Mouse (Mus musculus): ENCODE results near the gene Pdzph1.

The Pdzph1 gene

DNA sequence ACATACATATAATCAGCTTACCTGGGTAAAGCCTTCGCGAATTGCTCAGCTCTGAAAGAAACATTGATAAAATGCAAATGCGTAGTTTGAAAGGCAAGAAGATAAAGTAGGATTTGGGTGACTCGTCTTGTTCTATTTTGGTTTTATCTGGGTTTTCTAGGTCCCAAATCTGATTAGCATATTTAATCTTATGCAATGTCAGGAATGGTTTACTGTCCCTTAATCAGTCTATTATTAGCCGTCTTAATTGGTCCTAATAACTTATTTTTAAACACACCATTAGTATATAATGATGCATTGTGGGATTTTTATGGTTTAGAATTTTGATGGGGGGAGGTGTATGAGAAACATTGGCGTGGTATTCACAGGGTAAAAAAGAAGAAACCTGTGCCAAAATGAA lies at the start of gene Pdzph1:
TSS of gene Pdzph1 (minus strand) at position 101 of the 400 bp plus-strand sequence.
- no peak for DNase-seq (ENCODE audit: low read depth, low spot score)

DNA sequence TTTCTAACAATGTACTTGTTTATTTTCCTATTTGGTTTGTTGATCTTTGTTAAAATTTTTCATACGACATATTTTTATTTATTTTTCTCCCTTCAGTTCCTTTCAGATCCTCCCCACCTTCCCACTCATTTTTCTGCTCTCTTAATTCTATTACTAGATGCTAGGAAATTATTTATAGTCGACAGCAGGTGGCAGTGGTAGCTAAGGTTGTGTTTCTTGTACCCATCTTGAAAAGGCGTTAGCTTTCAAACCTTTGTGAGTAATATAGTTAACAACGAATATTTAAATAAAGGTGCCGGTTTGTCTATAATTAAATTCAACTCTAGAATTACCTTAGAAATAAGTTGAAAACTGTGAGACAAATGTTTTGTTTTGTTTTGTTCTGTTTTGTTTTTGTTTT lies 48.6 kb upstream of the Pdzph1 start:
- DNase-seq (ENCODE audit: low read depth, low spot score), result no peak

DNA sequence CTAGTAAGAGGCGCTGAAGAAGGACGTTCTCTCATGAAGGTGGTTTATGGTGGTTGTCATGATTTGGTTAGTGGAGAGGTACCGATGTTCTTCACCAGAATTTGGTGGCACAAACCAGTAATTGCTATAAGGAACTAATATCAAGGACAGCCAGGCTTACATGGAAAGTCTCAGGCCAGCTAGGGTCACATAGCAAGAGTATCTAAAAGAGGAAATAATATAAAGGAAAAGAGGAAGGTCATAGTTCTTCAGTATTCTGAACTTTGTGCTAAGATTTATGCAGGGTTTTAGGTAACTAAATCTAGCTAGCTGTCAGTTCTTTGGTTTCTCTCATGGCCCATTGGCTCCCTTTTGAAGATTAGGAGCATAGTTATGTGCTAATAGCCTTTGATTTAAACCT lies 42.3 kb upstream of the Pdzph1 start:
- no peak for DNase-seq (ENCODE audit: low read depth, low spot score)

DNA sequence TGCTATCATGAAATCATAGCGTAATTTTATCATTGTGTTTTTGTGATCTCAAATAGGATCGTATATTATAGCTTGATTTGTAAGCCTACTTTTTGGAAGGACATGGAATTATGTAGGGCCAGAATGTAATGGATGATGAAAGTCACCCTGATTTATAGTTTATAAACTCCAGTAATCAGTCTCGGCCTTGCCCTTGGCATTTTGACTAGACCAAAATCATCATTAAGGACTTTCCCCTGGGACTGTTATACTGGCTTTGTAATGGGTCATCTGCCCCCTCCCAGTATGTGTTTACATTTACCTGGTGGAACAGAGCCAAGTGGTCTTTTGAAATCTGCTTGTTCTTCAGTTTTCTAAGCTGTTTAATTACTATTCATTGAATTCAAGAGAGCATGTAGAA lies 35.2 kb upstream of the Pdzph1 start:
- DNase-seq (ENCODE audit: low read depth, low spot score), result no peak

DNA sequence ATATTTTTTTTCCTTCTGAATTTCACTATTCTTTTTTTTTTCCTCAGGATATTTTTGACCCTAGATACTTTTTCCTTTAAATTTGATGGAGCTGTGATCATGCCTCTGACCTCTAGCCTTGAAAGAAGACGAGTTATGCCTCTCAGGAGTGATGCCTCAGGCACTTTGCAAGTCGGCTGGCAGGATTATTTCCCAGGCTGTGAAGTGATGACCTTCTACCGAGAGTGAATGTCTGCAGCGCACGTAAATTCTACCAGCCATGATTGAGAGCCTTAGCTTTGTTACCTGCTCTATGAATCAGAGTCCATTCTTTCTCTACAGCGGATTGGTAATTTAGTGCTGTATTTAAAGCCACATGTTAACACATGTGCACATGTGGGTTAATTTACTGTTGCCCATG lies 33.3 kb upstream of the Pdzph1 start:
- DNase-seq (ENCODE audit: low read depth, low spot score), result no peak

DNA sequence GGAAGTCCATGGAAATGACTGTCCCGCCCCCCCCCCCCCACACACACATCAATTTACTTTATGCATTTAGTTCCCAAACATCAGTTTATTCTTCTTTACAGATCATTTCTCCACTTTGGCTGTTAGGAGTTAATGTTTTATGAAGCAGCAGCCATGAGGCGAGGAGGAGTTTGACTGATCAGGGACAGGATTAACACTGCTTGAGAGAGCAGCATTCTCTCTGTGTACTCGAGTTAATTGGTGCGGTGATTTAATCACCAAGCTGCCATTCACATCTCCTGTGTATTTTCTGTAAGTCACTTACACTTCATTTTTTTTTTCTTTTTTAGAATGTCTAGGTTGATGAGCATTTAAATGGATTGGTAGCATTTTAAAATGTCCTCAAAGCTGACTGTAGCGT lies 32.8 kb upstream of the Pdzph1 start:
- no peak for DNase-seq (ENCODE audit: low read depth, low spot score)

DNA sequence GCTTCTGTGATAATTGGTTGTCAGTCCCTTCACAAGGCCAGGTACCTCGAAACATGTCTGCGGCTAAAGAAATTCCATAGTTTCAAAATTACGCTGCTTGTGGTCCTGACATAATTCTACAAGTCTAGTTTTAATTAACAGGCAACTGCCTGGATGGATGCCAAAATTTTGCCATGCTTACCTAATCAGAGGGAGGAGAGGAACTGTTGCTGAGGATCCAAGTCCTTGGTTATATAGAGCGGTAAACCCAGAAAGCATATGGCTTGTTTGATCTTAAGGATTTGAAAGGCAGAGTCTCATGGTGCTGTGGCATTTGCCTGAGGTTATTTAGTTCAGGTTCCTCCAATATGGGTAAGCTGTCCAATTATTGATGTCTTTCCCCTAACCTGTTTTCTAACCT lies 27.5 kb upstream of the Pdzph1 start:
- DNase-seq (ENCODE audit: low read depth, low spot score), result no peak

DNA sequence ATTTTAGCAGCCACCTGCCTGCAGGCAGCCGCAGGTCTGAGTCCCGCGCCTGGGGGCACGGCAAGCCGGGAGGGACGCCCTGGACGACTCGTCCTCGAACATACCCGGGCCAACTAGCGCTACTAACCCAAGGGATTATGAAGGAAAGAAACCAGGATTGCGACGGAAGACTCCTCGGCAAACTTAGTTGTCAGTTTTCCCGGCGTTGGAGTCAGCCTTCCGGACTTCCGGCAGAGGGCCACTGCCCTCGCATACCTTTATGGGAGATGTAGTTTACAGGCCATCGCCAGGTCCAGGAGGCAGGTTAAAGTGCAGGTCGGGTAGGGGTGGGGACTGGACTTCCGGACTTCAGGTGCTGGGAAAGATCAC lies 21.9 kb upstream of the Pdzph1 start, which contains the start of gene Nudt12:
TSS of gene Nudt12 (minus strand) at position 282 of the 369 bp plus-strand sequence.
- no peak for DNase-seq (ENCODE audit: low read depth, low spot score)

DNA sequence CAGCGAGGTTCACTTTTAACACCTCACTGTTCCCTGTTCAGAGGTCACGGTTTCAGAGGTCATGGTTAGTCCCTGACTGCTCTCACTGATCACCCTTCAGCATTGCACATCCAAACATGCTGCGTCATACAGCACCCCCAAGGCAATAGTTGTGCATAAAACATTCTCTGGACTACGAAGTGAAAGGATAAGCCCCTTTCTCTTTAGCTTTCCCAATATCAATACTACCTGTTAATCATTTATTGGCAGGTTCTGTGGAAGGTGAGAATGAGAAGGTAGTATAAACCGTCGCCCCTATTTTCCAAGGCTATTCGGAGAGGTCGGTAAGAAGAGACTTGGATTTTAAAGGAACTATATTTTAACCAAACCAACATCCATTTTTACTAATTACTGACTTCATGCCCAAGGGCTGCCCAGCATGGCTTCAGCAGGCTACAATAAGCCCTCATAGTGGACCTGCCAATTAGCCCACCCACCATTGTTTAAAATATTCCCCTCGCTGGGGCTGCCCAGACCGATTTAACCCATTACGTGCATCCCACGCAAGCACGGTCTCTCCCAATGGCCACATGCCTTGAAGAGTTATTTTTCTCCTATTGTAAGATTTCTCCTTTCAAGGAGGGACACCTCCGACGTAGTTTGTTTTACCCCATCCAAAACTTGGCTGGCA lies 21.4 kb upstream of the Pdzph1 start:
- DNase-seq (ENCODE audit: low read depth, low spot score), result no peak

DNA sequence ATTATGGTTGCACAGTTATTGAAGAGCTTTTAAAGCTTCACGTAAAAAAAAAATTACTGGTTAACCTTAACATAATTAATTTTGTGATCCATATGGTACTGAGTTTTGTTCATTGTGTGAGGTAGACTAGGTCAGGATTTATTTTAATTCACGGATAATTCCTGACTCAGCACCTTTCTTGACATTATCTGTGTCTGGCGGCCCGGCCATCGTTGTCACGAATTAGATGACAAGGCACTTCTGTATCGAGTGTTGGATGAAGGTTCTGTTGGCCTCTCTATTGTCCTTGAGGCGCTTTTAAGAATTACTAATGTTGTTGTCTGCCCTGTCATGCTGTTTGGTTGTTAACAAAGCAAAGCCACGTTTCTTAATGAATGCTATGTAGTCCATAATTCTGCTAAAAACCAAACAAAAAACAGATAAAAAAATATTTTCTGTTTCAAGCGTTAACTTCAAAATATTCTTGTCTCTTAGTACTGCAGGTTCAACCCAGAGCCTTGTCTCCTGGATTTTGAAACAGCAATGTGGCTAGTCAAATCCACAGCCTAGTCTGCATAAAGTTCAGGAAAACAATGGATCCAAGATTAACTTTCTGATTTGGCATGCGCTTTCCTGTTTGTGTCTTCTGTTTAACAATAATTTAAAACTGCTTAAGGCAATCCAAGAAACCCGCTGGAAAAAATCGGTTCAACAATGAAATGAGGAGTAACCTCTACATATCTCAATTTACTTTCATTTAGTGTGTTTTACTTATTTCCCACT lies 20.6 kb upstream of the Pdzph1 start:
- no peak for DNase-seq (ENCODE audit: low read depth, low spot score)

DNA sequence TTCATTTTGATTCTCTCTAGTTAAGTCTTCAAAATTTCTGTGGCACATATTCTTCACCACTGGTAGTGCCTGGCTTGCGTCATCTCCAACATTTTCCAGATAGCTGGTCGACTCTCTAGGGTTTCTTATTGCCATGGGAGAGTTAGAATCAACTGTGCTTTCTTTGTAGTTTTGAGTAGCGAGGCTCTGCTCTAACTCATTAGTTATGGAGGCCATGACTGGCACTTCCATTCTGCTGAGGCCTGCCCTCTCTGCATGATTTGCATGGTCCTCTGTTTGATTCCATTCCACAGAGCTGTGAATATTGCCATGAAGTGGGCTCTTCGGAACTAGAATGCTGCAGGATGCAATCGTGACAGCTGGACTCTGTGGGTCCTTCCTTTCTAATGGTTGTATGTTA lies 17.9 kb downstream of the Pdzph1 start:
- no peak for DNase-seq (ENCODE audit: low read depth, low spot score)

DNA sequence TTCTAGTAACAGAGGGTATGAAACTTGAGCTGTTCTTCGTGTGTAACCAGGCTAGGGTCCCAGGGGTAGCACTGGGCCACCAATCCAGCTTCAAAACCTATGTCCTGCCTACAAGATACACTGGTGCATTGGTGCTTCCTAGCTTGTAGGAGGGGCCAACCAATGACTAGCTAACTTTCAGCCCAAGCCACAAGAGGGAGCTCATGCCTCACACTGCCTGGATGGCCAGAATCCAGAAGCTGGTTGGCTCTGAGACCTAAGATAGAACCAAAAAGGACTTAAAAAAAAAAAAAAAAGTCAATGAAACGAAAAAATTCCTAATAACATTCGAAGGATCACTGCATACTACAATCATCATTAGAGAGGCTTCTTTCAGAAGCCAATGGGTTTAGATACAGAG lies 31.3 kb downstream of the Pdzph1 start:
- peak; percentile 1 for DNase-seq (ENCODE audit: low read depth, low spot score)

DNA sequence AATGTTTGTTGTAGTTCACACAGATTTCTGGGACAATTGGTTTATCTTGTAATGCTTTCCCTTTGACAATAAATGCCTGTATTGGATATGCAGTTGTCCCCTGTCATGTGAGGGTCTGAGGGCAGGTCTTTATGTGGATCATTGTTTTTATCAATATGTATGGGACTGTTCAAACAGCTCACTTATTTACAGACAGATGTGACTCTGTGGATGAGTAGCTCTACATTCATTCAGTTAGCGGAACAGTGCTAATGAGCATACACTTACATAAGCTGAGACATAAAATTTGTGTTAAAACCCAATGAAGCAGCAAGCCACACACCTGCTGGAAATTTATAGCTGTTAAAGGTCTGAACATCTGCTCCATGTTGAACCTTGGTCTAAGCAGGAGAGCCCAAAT lies 34.1 kb downstream of the Pdzph1 start:
- DNase-seq (ENCODE audit: low read depth, low spot score), result no peak

DNA sequence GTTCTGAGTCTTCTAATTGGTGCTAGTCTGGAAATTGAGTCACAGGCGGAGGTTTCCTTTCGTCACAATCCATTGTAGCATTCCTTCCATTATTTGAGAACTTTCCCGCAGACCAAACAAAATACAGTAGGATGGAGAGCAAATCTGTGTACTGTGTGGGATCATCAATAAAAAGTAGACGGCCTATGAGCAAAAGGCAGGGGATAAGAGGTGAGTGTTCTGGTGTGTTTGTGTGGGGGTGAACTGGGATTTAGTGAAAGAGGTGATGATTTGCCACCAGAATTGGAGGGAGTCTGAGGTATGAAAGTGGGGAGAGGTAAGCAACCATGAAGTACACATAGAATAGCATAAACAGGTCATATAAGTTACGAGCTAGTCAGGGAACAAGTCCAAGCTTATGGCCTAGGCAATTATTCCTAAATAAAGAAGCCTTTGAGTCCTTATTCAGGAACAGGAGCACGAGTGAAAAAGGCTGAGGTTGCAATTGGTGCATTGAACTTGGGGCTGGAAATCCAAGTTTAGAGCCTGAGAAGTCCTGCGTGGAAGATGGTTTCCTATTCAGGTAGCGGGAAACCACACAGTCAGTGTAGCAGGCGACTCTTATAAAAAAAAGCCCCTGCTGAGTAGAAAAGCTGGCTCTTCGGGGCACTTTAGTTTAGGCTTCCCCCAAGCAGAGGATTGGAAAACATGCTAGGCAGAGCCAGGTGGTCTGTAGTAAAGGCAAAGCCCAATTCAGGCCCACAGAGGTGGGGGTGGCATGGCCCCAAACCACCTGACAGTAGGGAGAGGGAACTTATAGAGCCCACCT lies 48.0 kb downstream of the Pdzph1 start:
- no peak for DNase-seq (ENCODE audit: low read depth, low spot score)

DNA sequence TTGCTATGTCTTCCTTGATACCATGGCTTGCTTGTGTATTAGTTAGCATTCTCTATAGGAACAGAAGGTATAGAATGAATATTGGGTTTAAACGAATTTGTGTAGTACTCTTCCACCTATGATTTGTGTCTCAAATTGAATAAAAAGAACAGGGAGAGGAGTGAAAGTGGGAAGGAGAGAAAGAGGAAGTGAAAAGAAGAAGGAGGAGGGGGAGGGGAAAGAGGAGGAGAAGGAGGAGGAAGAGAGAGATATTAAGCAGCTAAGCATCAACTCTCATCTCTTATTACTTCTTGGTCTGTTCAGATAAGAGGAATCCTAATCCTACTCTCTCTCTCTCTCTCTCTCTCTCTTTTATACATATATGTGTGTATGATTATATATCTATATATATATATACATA lies 52.6 kb downstream of the Pdzph1 start:
- DNase-seq (ENCODE audit: low read depth, low spot score), result no peak

DNA sequence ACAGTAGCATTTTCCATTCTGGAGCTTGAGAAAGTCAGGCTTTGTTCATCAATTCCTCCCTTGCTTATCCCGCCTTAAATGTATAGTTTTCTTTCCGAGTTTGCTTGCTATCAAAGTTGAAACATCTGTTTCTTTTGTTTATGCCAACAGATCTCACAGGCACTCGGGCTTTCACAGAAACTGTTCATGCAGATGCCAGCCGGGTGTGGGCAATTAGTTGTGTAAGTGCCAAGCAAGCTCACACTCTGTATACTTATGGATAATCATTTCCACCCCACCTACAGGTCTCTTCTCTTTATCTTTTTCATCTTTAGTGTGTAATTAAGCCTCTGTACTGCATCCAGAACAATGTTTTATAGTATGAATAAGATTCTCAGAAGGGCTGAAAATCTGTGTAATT lies 53.6 kb downstream of the Pdzph1 start:
- DNase-seq (ENCODE audit: low read depth, low spot score), result no peak

DNA sequence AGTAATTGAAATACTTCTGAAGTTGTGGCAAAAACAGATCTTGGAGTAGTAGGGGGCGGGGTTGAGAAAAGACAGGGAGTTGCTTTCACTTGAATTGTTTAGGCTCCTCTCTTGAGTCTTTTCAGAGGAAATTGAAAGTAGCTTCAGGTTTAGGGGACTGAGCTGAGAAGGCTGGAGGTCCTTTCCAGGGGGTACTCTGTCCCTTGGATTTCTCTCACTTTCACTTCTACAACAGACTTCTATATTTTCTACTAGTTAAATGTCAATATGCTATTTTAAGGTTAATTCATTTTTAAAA lies 58.2 kb downstream of the Pdzph1 start:
- DNase-seq (ENCODE audit: low read depth, low spot score), result no peak

DNA sequence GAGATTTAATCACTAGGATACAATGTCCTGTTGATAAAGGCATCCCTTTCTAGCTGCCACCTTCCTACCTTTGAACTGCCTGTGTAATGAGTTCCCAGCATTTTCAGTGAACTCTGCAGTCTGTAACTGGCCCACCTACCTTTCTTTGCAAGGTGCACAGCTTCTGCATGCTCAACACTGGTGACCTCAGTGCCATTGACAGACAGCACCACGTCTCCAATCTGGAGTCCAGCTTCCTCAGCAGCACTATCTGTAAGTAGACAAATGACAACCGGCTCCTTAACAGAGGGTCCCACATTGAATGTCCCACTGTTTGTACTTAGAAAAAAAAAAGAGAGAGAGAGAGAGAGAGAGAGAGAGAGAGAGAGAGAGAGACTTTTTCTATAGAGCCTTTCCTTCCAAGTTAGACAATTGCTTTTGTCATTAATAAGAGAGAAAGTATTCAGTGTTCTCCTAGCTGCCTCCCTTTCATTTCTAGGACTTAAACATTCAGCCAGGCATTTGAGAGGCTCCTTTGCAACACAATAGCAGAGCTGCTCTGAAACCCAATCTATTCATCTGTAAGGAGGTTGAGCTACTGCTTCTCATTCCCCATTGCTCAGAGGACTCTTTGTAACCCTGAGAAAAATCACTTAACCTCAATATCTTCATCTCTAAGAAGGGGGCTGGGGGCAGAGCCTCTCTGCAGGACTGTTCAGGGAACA lies 58.7 kb downstream of the Pdzph1 start:
- no peak for DNase-seq (ENCODE audit: low read depth, low spot score)

DNA sequence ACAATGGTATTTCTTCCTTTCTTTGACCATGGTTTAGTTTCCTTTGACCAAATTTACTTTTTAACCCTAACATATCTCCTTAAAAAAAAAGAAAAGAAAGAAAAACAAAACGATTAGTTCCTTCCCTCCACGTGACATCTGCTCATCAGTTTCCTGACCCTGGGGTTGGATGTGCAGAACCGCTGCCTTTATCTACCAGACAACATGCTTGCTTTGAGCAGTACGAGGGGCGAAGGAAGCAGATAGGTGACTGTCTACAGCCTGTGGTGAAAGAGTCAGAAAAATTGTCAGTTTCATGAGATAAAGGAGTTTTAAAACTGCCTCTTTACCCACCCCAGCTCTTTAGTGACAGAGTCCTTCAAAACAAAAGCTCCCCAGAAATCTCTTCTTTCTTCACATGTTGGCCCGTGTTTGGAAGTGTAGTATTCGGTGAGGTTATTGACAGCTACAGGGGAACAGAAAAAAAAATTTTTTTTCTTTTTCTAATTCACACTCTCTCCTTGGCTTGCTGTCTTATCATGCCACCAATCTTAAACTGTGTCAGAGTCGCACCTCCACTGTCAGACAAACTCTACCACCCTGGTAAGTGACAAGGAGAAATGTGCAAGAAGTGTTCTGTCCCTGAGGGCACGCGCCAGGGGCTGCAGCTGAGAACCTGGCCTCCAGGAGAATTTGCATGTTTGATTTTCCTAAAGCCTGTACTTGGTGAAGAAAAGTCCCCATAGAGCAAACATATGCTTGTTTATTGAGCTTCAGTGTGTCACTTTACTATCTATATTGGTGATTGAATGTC lies 66.2 kb downstream of the Pdzph1 start:
- no peak for DNase-seq (ENCODE audit: low read depth, low spot score)

DNA sequence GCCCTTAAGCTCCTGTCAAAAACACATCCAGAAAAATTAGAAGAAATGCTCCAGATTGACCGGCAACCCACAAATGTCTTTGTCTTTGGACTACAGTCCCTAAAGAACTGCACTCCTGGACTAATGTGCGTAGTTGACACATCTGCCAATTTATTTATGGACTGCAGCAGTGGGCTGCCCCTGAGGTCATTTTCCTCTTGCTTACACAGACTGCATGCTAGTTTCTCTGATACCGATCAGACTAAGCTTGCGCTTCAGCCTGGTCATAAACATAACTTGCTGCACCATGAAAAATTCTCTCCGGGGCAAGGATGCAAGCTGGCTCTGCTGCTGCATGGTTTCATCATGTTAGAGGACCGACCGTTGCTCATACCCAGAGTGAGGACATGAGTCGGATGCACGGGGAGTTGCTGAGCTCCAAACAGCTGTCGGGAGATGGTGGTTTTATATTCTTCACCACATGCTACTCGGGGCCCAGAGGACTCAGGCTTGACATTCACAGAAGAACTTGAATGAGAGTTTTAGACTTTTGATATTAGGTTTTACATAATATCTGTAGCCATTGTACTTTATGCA lies 67.2 kb downstream of the Pdzph1 start:
- no peak for DNase-seq (ENCODE audit: low read depth, low spot score)

DNA sequence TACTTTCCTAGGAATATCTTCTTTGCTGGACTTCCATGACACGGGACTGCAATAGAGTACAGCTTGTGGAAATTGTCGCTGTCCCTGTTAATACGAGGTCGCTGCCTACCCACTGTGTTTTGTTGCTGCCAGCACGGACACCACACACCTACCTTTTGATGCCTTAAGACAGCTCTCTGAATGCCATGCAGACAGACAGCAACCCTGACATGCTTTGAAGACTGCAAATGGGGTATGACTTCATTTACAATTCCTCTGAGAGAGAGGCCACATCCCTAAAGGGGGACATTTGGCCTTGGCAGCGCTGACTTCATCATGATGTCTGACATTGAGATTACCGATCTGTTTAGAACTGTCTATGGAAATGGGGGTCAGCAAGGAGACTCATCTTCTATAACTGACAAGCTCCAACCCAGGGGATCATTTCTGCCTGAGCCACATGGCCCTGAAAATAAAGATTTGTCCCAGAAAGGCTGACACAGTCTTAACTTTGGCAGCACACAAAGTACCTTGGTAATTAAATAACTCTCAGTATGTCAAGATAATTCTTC lies 67.8 kb downstream of the Pdzph1 start:
- DNase-seq (ENCODE audit: low read depth, low spot score), result no peak
